ENCODE assay signal across 17 mouse cellular contexts in the genomic region with DNA sequence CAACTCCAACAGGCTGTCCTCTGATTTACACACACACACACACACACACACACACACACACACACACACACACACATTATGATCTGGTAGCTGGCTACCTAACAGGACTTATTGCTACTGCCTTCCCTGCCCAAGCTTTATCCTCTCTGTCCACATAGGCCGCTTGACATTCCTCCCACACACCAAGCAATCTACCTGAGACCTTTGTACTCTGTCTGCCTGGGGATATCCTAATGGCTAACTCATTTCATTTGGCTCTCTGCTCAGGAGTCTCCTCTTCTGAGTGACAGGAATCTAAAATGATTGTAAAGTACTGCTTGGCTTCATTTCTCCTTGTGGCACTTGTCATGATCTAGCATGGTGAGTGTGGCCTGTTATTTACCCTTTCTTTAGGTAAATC. TPM values are rescaled to one million over a fixed set of nuclear protein-coding genes. Genes with fewer than 3 reads are reported as not detected.
DNase-seq lines count a peak whose midpoint lies in the region; ATAC-seq and TF ChIP-seq lines count a peak whose summit lies in the region.
"Had no signal": no experiment of that assay in that cellular context is flagged by ENCODE, and none has a peak within 500 bp of the region (broad histone marks: within the 10 kb centered on the region; RNA-seq: fewer than 3 reads in every experiment).

No protein-coding gene starts in this region.

- no peaks in the 10 kb centered on the region for H3K9me3 ChIP-seq in intestine, postnatal 0 days (ENCODE audit: control insufficient read depth)
- H3K9me3 ChIP-seq: forebrain, embryonic 12.5 days; heart, embryonic 15.5 days; limb, embryonic 15.5 days; midbrain, embryonic 12.5 days; neural tube, embryonic 12.5 days had no signal

- H3K4me1 ChIP-seq in intestine, postnatal 0 days (replicated peaks; ENCODE audit: control insufficient read depth, insufficient read depth, low read length): no peaks in the 10 kb centered on the region
- H3K4me1 ChIP-seq: forebrain, embryonic 12.5 days; heart, embryonic 15.5 days; limb, embryonic 15.5 days; midbrain, embryonic 12.5 days; neural tube, embryonic 12.5 days had no signal

- peak; percentile 77 for ATAC-seq in intestine, postnatal 0 days

- no peaks in the 10 kb centered on the region for H3K27me3 ChIP-seq in intestine, postnatal 0 days (replicated peaks; ENCODE audit: control insufficient read depth, insufficient read depth, low read length)
- H3K27me3 ChIP-seq: forebrain, embryonic 12.5 days; heart, embryonic 15.5 days; limb, embryonic 15.5 days; midbrain, embryonic 12.5 days; neural tube, embryonic 12.5 days had no signal

- WGBS in intestine, postnatal 0 days: 52% methylated on average over 1 of the region's 1 CpGs

- H3K27ac ChIP-seq in intestine, postnatal 0 days (ENCODE audit: low read depth, low read length): no peak overlapping the region
- H3K27ac ChIP-seq: forebrain, embryonic 12.5 days; heart, embryonic 15.5 days; limb, embryonic 15.5 days; midbrain, embryonic 12.5 days; neural tube, embryonic 12.5 days had no signal

- H3K9ac ChIP-seq in intestine, postnatal 0 days (ENCODE audit: low read depth, low read length): no peak overlapping the region
- H3K9ac ChIP-seq: forebrain, embryonic 12.5 days; heart, embryonic 15.5 days; limb, embryonic 15.5 days; midbrain, embryonic 12.5 days; neural tube, embryonic 12.5 days had no signal

- intact Hi-C loops in heart, postnatal 25 days (cut with DNase I): no loop called here

- H3K4me3 ChIP-seq in intestine, postnatal 0 days (ENCODE audit: low read depth, low read length): no peak overlapping the region
- H3K4me3 ChIP-seq: forebrain, embryonic 12.5 days; heart, embryonic 15.5 days; limb, embryonic 15.5 days; midbrain, embryonic 12.5 days; neural tube, embryonic 12.5 days had no signal

- H3K4me2 ChIP-seq in intestine, postnatal 0 days (replicated peaks; ENCODE audit: low read depth): no peak overlapping the region
- H3K4me2 ChIP-seq: forebrain, embryonic 12.5 days; heart, embryonic 15.5 days; limb, embryonic 15.5 days; midbrain, embryonic 12.5 days; neural tube, embryonic 12.5 days had no signal

- TF ChIP-seq CTCF in intestine, postnatal 0 days (IDR thresholded peaks at IDR 0.05; ENCODE audit: low read depth): no peak

- no peaks in the 10 kb centered on the region for H3K36me3 ChIP-seq in intestine, postnatal 0 days (ENCODE audit: control insufficient read depth, insufficient read depth)
- H3K36me3 ChIP-seq: forebrain, embryonic 12.5 days; heart, embryonic 15.5 days; limb, embryonic 15.5 days; midbrain, embryonic 12.5 days; neural tube, embryonic 12.5 days had no signal

- DNase-seq in kidney, adult 18-20 months: peak; percentile 20
- DNase-seq in kidney, postnatal 4 days: no peak
- peak; percentile 23 to 38 for DNase-seq in kidney, postnatal 36 days
- DNase-seq in yolk sac, embryonic 10.5 days (ENCODE audit: low spot score): peak; percentile 69
- DNase-seq in heart, postnatal 25 days (ENCODE audit: low spot score): no peak
- no peak for DNase-seq in spleen, adult 12 weeks (ENCODE audit: low spot score)
- DNase-seq: cerebellum, adult 2 months; gastrocnemius, postnatal 10 days; heart, adult 18-20 months; lung, postnatal 10 days; right cerebral cortex, postnatal 4 days had no signal

RNA-seq across cellular contexts. Expression of gene Ngly1, which starts 59.9 kb away (rescaled TPM):
- 44.6 and 46.0 TPM in 2 replicates for polyA plus RNA-seq in intestine, postnatal 0 days (2015; fragmentation: Nextera tagmentation; extraction: Ambion mirVana)
- 10 to 100 TPM; 31.9 to 40.8 TPM for total RNA-seq in heart, postnatal 25 days (2021)

Comparison
In these comparisons a context has a peak if more than half of its experiments do, and no peak if none do; other contexts are left out.
1. DNase-seq: peak in kidney, adult 18-20 months (single experiment), kidney, postnatal 36 days (2 of 2) and yolk sac, embryonic 10.5 days (single experiment); none in kidney, postnatal 4 days (0 of 2), heart, postnatal 25 days (single experiment) and spleen, adult 12 weeks (single experiment).